Mouse (Mus musculus): Measurements from ENCODE around the gene Kl.

GRCm38 (mm10) chr5:150936807-150937206 is 15.6 kb upstream of the Kl start:
- TF ChIP-seq CTCF (IDR thresholded peaks at IDR 0.05) (no peak), EP300 (IDR thresholded peaks at IDR 0.05) (no peak)
